Mouse (Mus musculus) MEL (cell line): ENCODE data around the gene Cabp7. TPM values are rescaled to one million over a fixed set of nuclear protein-coding genes. Genes with fewer than 3 reads are reported as not detected.

Experiments used
- DNase-seq: peaks from one replicate; pipeline ENCODE4 v3.0.0; 2011; ENCODE audit warnings: low read depth, low spot score
- H3K27ac ChIP-seq: 2 replicates; pipeline ENCODE4 v1.5.1; 2012; ENCODE audit warnings: low read depth, mild to moderate bottlenecking, control low read depth, low read length, moderate library complexity; ENCODE audit not compliant: control insufficient read depth
- H3K27me3 ChIP-seq, 2 experiments: fragments of 150-350 bp in 1 of 2; sonication (generic) in 1 of 2; 2 replicates each; pipeline ENCODE4 v1.6.1; 2012; ENCODE audit warnings: low read length in 2 of 2, mild to moderate bottlenecking in 2 of 2, improper control_type of control experiment in 1 of 2, moderate library complexity in 1 of 2; ENCODE audit not compliant: insufficient read depth in 2 of 2, control insufficient read depth in 1 of 2
- H3K36me3 ChIP-seq, 2 experiments: 2 replicates each; pipeline ENCODE4 v1.6.1; 2012 to 2014; ENCODE audit warnings: low read length in 2 of 2, improper control_type of control experiment in 1 of 2, inconsistent platforms in 1 of 2, mild to moderate bottlenecking in 1 of 2; ENCODE audit not compliant: insufficient read depth in 2 of 2, control insufficient read depth in 1 of 2
- H3K4me1 ChIP-seq, 2 experiments: fragments of 150-350 bp in 1 of 2; sonication (generic) in 1 of 2; 2 replicates each; pipeline ENCODE4 v1.6.1; 2012; ENCODE audit warnings: low read length in 2 of 2, improper control_type of control experiment in 1 of 2, mild to moderate bottlenecking in 1 of 2; ENCODE audit not compliant: insufficient read depth in 2 of 2, control insufficient read depth in 1 of 2
- H3K4me3 ChIP-seq, 2 experiments: fragments of 150-350 bp in 1 of 2; sonication (generic) in 1 of 2; 2 replicates each; pipeline ENCODE4 v1.5.1; 2012; ENCODE audit warnings: low read depth in 2 of 2, low read length in 2 of 2, mild to moderate bottlenecking in 2 of 2, moderate library complexity in 2 of 2, control low read depth in 1 of 2, improper control_type of control experiment in 1 of 2; ENCODE audit not compliant: control insufficient read depth in 1 of 2, insufficient read depth in 1 of 2
- H3K79me2 ChIP-seq: 2 replicates; pipeline ENCODE4 v1.6.1; 2012; ENCODE audit warnings: mild to moderate bottlenecking, low read length, moderate library complexity; ENCODE audit not compliant: control insufficient read depth, poor library complexity, insufficient read depth
- H3K9ac ChIP-seq: 2 replicates; pipeline ENCODE4 v1.6.1; 2012; ENCODE audit warnings: low read depth, mild to moderate bottlenecking, control low read depth, low read length, moderate library complexity; ENCODE audit not compliant: control insufficient read depth, poor library complexity, severe bottlenecking
- H3K9me3 ChIP-seq: fragments of 150-350 bp; sonication (generic); replicated peaks from 2 replicates; pipeline ENCODE4 v1.6.1; 2012; ENCODE audit warnings: mild to moderate bottlenecking, low read length, improper control_type of control experiment, moderate library complexity; ENCODE audit not compliant: insufficient read depth
- CHD1 ChIP-seq: IDR thresholded peaks from 2 replicates; pipeline ENCODE4 v1.6.1; 2012; ENCODE audit warnings: low read depth, mild to moderate bottlenecking, inconsistent platforms, low read length, improper control_type of control experiment
- CTCF ChIP-seq, 3 experiments: IDR thresholded peaks in 2 of 3; conservative IDR thresholded peaks in 1 of 3; 2 replicates each; pipeline ENCODE4 v1.5.1; 2011 to 2012; ENCODE audit warnings: low read length in 3 of 3, low read depth in 2 of 3, mild to moderate bottlenecking in 2 of 3, improper control_type of control experiment in 1 of 3, inconsistent platforms in 1 of 3, mixed read lengths in 1 of 3, moderate library complexity in 1 of 3; ENCODE audit not compliant: control insufficient read depth in 1 of 3, insufficient read depth in 1 of 3, poor library complexity in 1 of 3, severe bottlenecking in 1 of 3
- E2F4 ChIP-seq: IDR thresholded peaks from 2 replicates; pipeline ENCODE4 v1.6.1; 2011; ENCODE audit warnings: low read depth, low read length, improper control_type of control experiment, borderline replicate concordance
- EP300 ChIP-seq, 2 experiments: IDR thresholded peaks; 2 replicates each; pipeline ENCODE4 v1.6.1; 2011; ENCODE audit warnings: improper control_type of control experiment in 2 of 2, low read length in 2 of 2, low read depth in 1 of 2, mild to moderate bottlenecking in 1 of 2
- KAT2A ChIP-seq: conservative IDR thresholded peaks from 2 replicates; pipeline ENCODE4 v1.6.1; 2012; ENCODE audit warnings: low read depth, low read length, improper control_type of control experiment, inconsistent platforms
- MAX ChIP-seq: IDR thresholded peaks from 2 replicates; pipeline ENCODE4 v1.6.1; 2011; ENCODE audit warnings: low read length, improper control_type of control experiment
- MAZ ChIP-seq: IDR thresholded peaks from 2 replicates; pipeline ENCODE4 v1.6.1; 2012; ENCODE audit warnings: low read depth, mild to moderate bottlenecking, inconsistent platforms, low read length, improper control_type of control experiment
- MXI1 ChIP-seq: IDR thresholded peaks from 2 replicates; pipeline ENCODE4 v1.6.1; 2011; ENCODE audit warnings: mild to moderate bottlenecking, low read depth, low read length, improper control_type of control experiment
- NRF1 ChIP-seq: IDR thresholded peaks from 2 replicates; pipeline ENCODE4 v1.6.1; 2014; ENCODE audit warnings: low read depth, mild to moderate bottlenecking, inconsistent platforms, low read length, improper control_type of control experiment, moderate library complexity; ENCODE audit not compliant: poor library complexity, insufficient read depth, severe bottlenecking
- SIN3A ChIP-seq: IDR thresholded peaks from 2 replicates; pipeline ENCODE4 v1.6.1; 2012; ENCODE audit warnings: low read length, improper control_type of control experiment, inconsistent platforms
- TAL1 ChIP-seq: IDR thresholded peaks from 2 replicates; pipeline ENCODE4 v1.6.1; 2012; ENCODE audit warnings: mild to moderate bottlenecking, inconsistent platforms, low read length, moderate library complexity, mixed read lengths
- TBP ChIP-seq: IDR thresholded peaks from 2 replicates; pipeline ENCODE4 v1.8.0; 2011; ENCODE audit warnings: low read depth, low read length, improper control_type of control experiment
- USF1 ChIP-seq: IDR thresholded peaks from 2 replicates; pipeline ENCODE4 v1.6.1; 2014; ENCODE audit warnings: low read depth, mild to moderate bottlenecking, inconsistent platforms, low read length, improper control_type of control experiment, moderate library complexity
- ZC3H11A ChIP-seq: IDR thresholded peaks from 2 replicates; pipeline ENCODE4 v1.6.1; 2012; ENCODE audit warnings: low read depth, mild to moderate bottlenecking, inconsistent platforms, low read length, improper control_type of control experiment
- ZMIZ1 ChIP-seq: IDR thresholded peaks from 2 replicates; pipeline ENCODE4 v1.6.1; 2012; ENCODE audit warnings: low read depth, mild to moderate bottlenecking, inconsistent platforms, low read length, improper control_type of control experiment, moderate library complexity
- polyA plus RNA-seq, 2 experiments: library from polyadenylated mRNA; stranded (reverse) in 1 of 2; unstranded in 1 of 2; fragments of >175 nt in 1 of 2; fragments of >200 nt in 1 of 2; gene quantifications; 2 replicates each; pipeline versions ENCODE4 v1.2.1 to v1.2.4; 2012; ENCODE audit warnings: low replicate concordance in 2 of 2, low read depth in 1 of 2; ENCODE audit not compliant: insufficient read length in 2 of 2, insufficient read depth in 1 of 2, missing spikeins in 1 of 2
- total RNA-seq: library from RNA; depleted of rRNA; stranded (reverse); fragments of 300-350 nt; gene quantifications from 2 replicates; pipeline ENCODE4 v1.2.3, GENCODE M21; 2012; rRNA removed

Cabp7 gene
- total and polyA plus RNA-seq, 3 experiments, result 0.23 TPM; not detected in 2

- Histone ChIP-seq H3K4me1 (peaks cover 2 to 7% of the 10 kb centered on the region in 2 experiments; a peak in 2 of 4 replicates), H3K27me3 (no peaks in the 10 kb centered on the region; a peak in 1 of 4 replicates), H3K79me2 (no peaks in the 10 kb centered on the region)
- no peak for TF ChIP-seq E2F4
- TF ChIP-seq EP300 (IDR thresholded peaks at IDR 0.05; ENCODE audit: low read depth in 1 of 2, low read length in 2 of 2), result no peak
- TF ChIP-seq, all 39 proteins: peak for 0
- H3K36me3 ChIP-seq, result no peaks in the 10 kb centered on the region
- no peaks in the 10 kb centered on the region for H3K9me3 ChIP-seq
- H3K4me3 ChIP-seq, result no peak overlapping the region
- H3K27ac ChIP-seq, result no peak overlapping the region
- DNase-seq, result no peak
- no peak overlapping the region for H3K9ac ChIP-seq
Observed at GRCm38 (mm10) chr11:4687874-4688273, 58.7 kb downstream of the Cabp7 start.

GRCm38 (mm10) chr11:4687027-4687426 is 59.6 kb downstream of the Cabp7 start:
- no peak for TF ChIP-seq MAZ
- TF ChIP-seq CTCF (IDR thresholded peaks at IDR 0.05 in 2 of 3, conservative IDR thresholded peaks at IDR 0.05 in 1 of 3; ENCODE audit: control insufficient read depth in 1 of 3, insufficient read depth in 1 of 3, low read depth in 2 of 3, low read length in 3 of 3, poor library complexity in 1 of 3, severe bottlenecking in 1 of 3), result no peak
- no peak for TF ChIP-seq NRF1
- no peak for TF ChIP-seq MXI1
- TF ChIP-seq ZC3H11A, result no peak
- TF ChIP-seq MAX, result no peak
- no peak for TF ChIP-seq ZMIZ1
- TF ChIP-seq USF1, result no peak
- no peak for TF ChIP-seq TBP
- TF ChIP-seq KAT2A, result no peak
- no peak for TF ChIP-seq CHD1
- TF ChIP-seq SIN3A, result no peak
- no peak for TF ChIP-seq TAL1
- no peak overlapping the region for H3K27ac ChIP-seq
- no peak overlapping the region for H3K9ac ChIP-seq
- H3K4me1 ChIP-seq, result peaks cover 2 to 7% of the 10 kb centered on the region in 2 experiments; a peak in 2 of 4 replicates
- H3K79me2 ChIP-seq, result no peaks in the 10 kb centered on the region
- no peak for DNase-seq
- no peaks in the 10 kb centered on the region for H3K9me3 ChIP-seq
- no peaks in the 10 kb centered on the region; a peak in 1 of 4 replicates for H3K27me3 ChIP-seq
- no peaks in the 10 kb centered on the region for H3K36me3 ChIP-seq
- no peak overlapping the region for H3K4me3 ChIP-seq

Other genes with a start within 250 kb of the Cabp7 start
- 31.9 and 36.5 TPM in 2 replicates for gene Mtmr3, start 151.9 kb downstream of the Cabp7 start, total RNA-seq
- 10 to 100 TPM in 1 of 2 experiments, not detected in 1; 29.1 TPM for gene Mtmr3, start 151.9 kb downstream of the Cabp7 start, polyA plus RNA-seq
- gene Gm11032, start 126.7 kb downstream of the Cabp7 start, total RNA-seq, result not detected in 2 replicates
- gene Gm11032, start 126.7 kb downstream of the Cabp7 start, polyA plus RNA-seq, result not detected
- gene Ascc2, start 109.0 kb downstream of the Cabp7 start, total RNA-seq, result 27.5 and 29.4 TPM in 2 replicates
- 10 to 100 TPM; 43.5 to 98.2 TPM for gene Ascc2, start 109.0 kb downstream of the Cabp7 start, polyA plus RNA-seq
- gene Uqcr10, start 42.4 kb downstream of the Cabp7 start, total RNA-seq, result 1,416 and 1,438 TPM in 2 replicates
- gene Uqcr10, start 42.4 kb downstream of the Cabp7 start, polyA plus RNA-seq, result 100 to 1,000 TPM in 1 of 2 experiments, not detected in 1; 598 TPM
- 39.3 and 40.1 TPM in 2 replicates for gene Zmat5, start 42.1 kb downstream of the Cabp7 start, total RNA-seq
- gene Zmat5, start 42.1 kb downstream of the Cabp7 start, polyA plus RNA-seq, result 10 to 100 TPM in 1 of 2 experiments, not detected in 1; 36.9 TPM
- 70.3 and 73.6 TPM in 2 replicates for gene Nf2, start 102.8 kb upstream of the Cabp7 start, total RNA-seq
- 100 to 1,000 TPM in 1 of 2 experiments, 10 to 100 TPM in 1; 95.6 to 246 TPM for gene Nf2, start 102.8 kb upstream of the Cabp7 start, polyA plus RNA-seq
- gene Nipsnap1, start 127.2 kb upstream of the Cabp7 start, total RNA-seq, result 13.7 and 14.9 TPM in 2 replicates
- 10 to 100 TPM in 1 of 2 experiments, not detected in 1; 22.9 TPM for gene Nipsnap1, start 127.2 kb upstream of the Cabp7 start, polyA plus RNA-seq
- gene Thoc5, start 148.5 kb upstream of the Cabp7 start, total RNA-seq, result 75.3 and 80.4 TPM in 2 replicates
- 10 to 100 TPM; 69.1 to 72.0 TPM for gene Thoc5, start 148.5 kb upstream of the Cabp7 start, polyA plus RNA-seq
- gene Nefh, start 201.3 kb upstream of the Cabp7 start, total RNA-seq, result not detected in 2 replicates
- gene Nefh, start 201.3 kb upstream of the Cabp7 start, polyA plus RNA-seq, result under 1 TPM in 1 of 2 experiments, not detected in 1; 0.03 TPM
- 55.1 and 60.1 TPM in 2 replicates for gene Ap1b1, start 240.0 kb upstream of the Cabp7 start, total RNA-seq
- gene Ap1b1, start 240.0 kb upstream of the Cabp7 start, polyA plus RNA-seq, result 10 to 100 TPM in 1 of 2 experiments, not detected in 1; 79.3 TPM